Comparison of ENCODE assay signal across 11 mouse cellular contexts in genomic region chr4:138131226-138131625, GRCm38 (mm10).
DNase-seq lines count a peak whose midpoint lies in the region; TF ChIP-seq lines count a peak whose summit lies in the region.
"Had no signal": no experiment of that assay in that cellular context is flagged by ENCODE, and none has a peak within 500 bp of the region (broad histone marks: within the 10 kb centered on the region; RNA-seq: fewer than 3 reads in every experiment).

No protein-coding gene starts in this region.

- 33% methylated on average over 9 of the region's 9 CpGs for WGBS in kidney, adult 2 months

- H3K4me3 ChIP-seq in kidney, adult 2 months (ENCODE audit: insufficient read depth, low read depth, low read length) = no peak overlapping the region
- H3K4me3 ChIP-seq: forebrain, embryonic 10.5 days; heart, embryonic 15.5 days had no signal

- TF ChIP-seq POLR2A in kidney, adult 2 months (IDR thresholded peaks at IDR 0.05; ENCODE audit: low read depth, low read length) = no peak

- H3K4me1 ChIP-seq in kidney, adult 2 months (ENCODE audit: control insufficient read depth, insufficient read depth, low read length) = 0 out of 2 replicates have a peak, but pooled peaks cover 4% of the 10 kb centered on the region
- H3K4me1 ChIP-seq: forebrain, embryonic 10.5 days had no signal

- no peaks in the 10 kb centered on the region for H3K27me3 ChIP-seq in kidney, adult 2 months (replicated peaks; ENCODE audit: control insufficient read depth, insufficient read depth, low read length)
- H3K27me3 ChIP-seq: heart, embryonic 15.5 days had no signal

- no peak for TF ChIP-seq CTCF in kidney, adult 2 months (conservative IDR thresholded peaks at IDR 0.05; ENCODE audit: insufficient read depth, insufficient read length, low read depth, low read length)

- H3K36me3 ChIP-seq in kidney, adult 2 months (ENCODE audit: control insufficient read depth, insufficient read depth, low read length) = peaks cover 2% of the 10 kb centered on the region

- peak; percentile 19 for DNase-seq in kidney, adult 2 months
- DNase-seq in kidney, adult 11 months = no peak
- DNase-seq in right cerebral cortex, adult 18-20 months = peak; percentile 58
- no peak for DNase-seq in right cerebral cortex, postnatal 25 days
- peak; percentile 21 for DNase-seq in kidney, postnatal 14 days
- no peak for DNase-seq in cerebellum, postnatal 4 days (ENCODE audit: low spot score in 2 of 2)
- no peak for DNase-seq in cerebellum, postnatal 36 days
- DNase-seq: lung, adult 18-20 months; thymus, postnatal 36 days had no signal

- no peak overlapping the region for H3K27ac ChIP-seq in kidney, adult 2 months (ENCODE audit: insufficient read depth, low read depth, low read length)
- H3K27ac ChIP-seq: forebrain, embryonic 10.5 days; heart, embryonic 15.5 days had no signal

Comparison
In these comparisons a context has a peak if more than half of its experiments do, and no peak if none do; other contexts are left out.
1. DNase-seq: peak in kidney, adult 2 months (single experiment), right cerebral cortex, adult 18-20 months (single experiment) and kidney, postnatal 14 days (single experiment); none in kidney, adult 11 months (single experiment), right cerebral cortex, postnatal 25 days (single experiment), cerebellum, postnatal 4 days (0 of 2) and cerebellum, postnatal 36 days (0 of 2).